Mouse (Mus musculus) G1E (cell line): ENCODE results near the gene Fut8.

Experiments
- CTCF ChIP-seq: IDR thresholded peaks from 2 replicates; pipeline ENCODE4 v1.5.1; 2012; ENCODE audit warnings: low read depth, low read length, inconsistent platforms, mixed read lengths
- GATA1 ChIP-seq: IDR thresholded peaks from 2 replicates; pipeline ENCODE4 v1.6.1; 2012; ENCODE audit warnings: borderline replicate concordance, low read length, inconsistent platforms, mixed read lengths

DNA sequence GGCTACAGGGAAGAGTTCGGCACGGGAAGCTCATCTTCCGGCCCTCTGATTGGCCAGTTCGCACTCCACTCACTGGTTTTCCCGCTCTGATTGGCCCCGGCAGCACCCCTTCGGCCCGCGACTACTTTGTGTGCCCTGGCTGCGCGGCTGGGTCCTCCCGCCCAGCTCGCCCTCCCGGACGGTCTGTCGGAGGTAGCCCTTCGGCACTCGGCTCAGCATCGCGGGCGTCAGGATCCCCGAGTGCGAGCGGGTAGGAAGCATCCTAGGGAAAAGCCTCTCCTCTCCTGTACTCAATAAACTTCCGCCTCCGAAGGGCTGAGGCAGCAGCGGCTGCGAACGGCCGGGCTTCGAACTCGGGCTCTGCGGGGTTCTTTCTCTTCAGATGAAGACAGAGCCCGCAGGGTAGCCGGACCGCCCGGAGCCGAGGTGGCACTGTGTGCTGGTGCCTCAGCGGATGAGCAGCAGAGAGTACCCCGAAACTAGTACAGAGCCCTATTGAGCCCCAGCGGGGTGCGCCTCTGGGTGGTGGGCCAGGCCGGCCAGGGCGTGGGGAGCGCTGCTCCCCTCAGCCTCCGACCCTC is at the start of gene Fut8:
- no peak for TF ChIP-seq GATA1
- TF ChIP-seq CTCF: no peak
